Mouse (Mus musculus): ENCODE results near the gene Wdr19.

DNA sequence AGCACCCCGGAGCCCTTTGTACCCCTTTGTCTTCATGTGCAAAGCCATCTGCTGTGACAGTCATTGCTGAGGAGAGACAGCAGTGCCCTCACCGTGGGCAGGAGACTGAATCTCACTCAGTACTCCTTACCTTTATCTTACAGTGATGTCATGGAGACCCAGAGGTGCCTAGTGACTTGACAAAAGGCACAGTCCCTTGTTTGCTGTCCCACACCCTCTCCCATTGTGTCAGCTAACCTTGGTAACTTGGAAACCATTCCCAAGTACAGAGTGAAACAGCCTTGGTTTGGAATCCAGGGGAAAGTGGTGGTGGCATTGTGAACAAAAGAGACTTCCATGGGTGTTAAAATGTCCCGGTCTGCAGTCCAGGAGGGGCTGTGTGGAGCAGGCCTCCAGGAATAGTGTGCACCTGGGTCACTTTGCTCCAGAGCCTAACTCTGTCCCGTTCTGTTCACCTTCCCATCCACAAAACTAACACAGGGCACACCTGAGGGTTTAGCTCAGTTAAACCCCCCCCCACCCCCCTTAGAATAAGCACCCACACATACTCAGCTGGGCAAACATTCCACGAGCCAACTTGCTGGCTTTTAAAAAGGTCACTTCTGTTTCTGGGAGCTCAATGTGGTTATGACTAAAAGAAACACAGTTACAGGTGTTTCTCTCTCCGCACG lies 50.8 kb downstream of the Wdr19 start:
- TF ChIP-seq POLR2A (IDR thresholded peaks at IDR 0.05; ENCODE audit: borderline replicate concordance, control insufficient read depth, low read depth, low read length) (no peak), CTCF (IDR thresholded peaks at IDR 0.05; ENCODE audit: control insufficient read depth, insufficient read depth, low read length) (no peak)

Data from bone marrow, adult 2 months (tissue).